Mouse (Mus musculus): Measurements from ENCODE around the gene Focad.
A peak's percentile ranks its signal among the peaks of the same experiment; 100 is the strongest.

Gene Focad

GRCm38 (mm10) chr4:88094062-88094767, at the start of gene Focad:
Gene Focad, plus strand, starts transcription at chr4:88094629.
- peak; percentile 97 to 98 for DNase-seq

DNA sequence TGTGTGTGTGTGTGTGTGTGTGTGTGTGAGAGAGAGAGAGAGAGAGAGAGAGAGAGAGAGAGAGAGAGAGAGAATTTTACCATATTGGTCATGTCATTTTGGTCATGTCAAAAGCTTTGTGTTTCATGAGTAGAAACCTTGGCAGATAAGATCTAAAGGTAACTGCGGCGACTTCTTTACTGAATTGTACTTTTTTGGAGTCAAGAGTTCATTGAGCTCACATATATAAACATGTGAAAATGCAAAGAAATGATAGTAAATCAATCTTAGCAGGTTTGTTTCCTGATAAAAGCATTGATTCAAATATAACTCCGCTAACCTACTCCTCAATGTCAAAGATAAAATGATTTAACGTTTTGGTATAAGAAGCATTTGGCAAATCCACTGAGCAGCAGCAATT, 49.3 kb upstream of the Focad start:
- no peak for DNase-seq

DNA sequence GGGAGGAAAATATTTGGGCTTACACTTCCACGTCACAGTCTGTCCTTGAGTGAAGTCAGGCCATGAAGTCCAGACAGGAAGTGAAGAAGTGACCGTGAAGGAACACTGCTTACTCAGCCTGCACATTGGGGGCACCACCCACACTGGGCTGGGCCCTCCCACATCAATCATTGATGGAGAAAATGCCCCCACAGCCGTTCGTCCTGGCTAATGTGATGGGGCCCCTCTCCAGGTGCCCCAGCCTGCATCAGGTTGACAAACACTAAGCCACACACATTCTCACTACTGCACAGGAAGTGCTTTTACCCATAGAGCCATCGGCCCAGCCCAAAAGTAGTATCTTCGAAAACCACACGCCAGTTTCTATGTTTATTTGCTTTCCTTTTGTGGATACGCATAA, 48.1 kb upstream of the Focad start:
- DNase-seq: no peak

GRCm38 (mm10) chr4:88075388-88075787, 19.0 kb upstream of the Focad start:
- no peak for DNase-seq

- DNase-seq: no peak
Measured at GRCm38 (mm10) chr4:88078983-88079382, 15.4 kb upstream of the Focad start.

GRCm38 (mm10) chr4:88081417-88081816, 13.0 kb upstream of the Focad start:
- no peak for DNase-seq

DNA sequence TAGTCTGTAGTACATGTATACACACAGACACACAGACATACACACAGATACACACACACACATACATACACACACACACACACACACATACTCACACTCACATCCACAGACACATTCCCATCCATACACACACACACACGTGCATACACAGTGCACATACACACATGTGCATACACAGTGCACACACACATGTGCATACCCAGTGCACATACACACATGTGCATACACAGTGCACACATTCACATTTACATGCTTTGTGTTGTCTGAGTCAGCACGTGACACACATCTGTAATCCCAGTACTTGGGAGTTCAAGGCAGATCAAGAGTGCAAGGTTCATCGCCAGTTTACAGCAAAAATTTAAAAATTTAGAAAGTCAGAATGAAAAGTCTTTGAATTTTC, 12.5 kb upstream of the Focad start:
- DNase-seq: no peak

DNA sequence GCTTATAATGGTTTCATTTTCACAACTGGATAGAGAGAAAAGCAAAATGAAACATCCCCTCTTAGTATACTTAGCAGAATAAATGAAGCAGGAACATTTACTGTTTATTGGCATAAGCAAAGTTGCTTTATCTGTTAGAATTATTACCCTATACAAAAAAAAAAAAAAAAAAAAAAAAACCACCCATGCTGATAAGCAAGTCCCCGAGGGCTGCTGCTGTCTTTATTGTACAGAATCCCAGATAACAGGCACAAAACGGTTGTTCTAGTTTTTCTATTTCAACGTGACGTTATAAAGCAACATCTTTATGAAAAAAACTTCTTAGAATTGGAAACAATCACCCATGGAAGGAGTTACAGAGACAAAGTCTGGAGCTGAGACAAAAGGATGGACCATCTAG, 12.0 kb upstream of the Focad start:
- no peak for DNase-seq

DNA sequence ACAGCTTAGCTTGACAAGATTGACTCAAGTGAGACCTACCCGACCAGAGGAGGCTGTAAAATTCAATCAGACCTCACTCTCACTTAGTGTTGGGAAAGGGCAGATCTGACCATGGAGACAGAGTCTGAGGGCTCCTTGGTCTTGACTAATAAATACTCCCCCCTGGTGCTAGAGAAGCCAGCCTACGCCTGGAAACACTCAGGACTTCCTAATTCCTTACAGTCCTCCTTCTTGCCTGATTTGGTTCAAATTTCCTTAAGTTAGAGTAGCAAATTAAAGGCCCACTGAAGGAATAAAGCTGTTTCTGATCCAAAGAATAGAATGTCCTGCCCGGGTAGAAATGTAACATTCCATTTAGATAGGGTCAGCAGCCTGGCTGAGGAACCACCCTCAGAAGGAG, 10.6 kb upstream of the Focad start:
- DNase-seq: no peak

DNA sequence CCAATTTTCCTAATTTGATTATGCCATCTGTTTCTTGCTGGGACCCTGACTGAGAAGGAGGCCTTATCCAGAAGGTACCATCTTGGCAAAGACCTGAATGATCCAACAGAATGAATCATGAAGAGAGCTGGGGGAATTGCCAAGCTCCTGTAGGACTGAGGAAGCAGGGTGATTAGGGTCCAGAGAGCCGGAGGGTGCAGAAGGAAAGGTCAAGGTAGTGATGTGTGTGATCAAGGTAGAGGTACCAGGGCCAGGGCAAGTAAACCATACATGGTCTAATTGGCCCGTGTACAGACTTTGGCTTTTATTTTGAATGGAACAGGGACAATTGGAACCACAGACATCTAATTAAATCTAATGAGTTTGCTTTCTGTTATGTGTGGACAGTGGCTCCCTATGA, 4.1 kb upstream of the Focad start:
- no peak for DNase-seq

DNA sequence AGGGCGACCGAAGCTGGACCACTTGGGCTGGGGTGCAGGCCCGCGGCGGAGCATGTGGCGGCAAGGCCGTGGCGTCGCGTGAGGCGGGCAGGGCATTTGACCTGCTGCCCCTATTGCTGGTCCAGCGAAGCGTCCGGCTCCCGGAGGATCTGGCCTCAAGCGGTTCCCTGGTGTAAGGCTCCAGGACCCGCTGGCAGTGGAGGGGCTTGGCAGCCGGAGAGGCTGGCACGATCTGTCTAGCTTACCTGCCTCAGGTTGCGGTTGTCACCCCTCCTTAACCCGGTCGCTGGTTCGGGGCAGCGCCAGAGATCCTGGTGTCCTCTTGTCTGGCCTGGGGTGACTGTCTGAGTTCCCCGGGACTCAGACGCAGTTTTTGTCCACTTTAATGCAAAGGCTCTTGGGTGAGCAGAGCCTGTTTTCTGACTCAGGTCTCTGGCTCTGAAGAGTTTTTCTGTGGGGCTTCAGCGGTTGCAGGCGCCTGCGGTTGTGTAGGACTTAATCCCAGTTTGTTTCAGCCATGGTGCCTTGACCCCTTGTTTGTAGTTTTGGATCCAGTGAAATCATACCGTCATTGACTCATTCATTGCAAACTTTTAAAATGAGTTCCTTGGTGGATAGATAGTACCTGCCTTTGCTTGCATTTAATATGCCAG, 465 bp downstream of the Focad start:
- DNase-seq: no peak

- no peak for DNase-seq
Measured at GRCm38 (mm10) chr4:88095693-88096092, 1.3 kb downstream of the Focad start.

- no peak for DNase-seq
Measured at GRCm38 (mm10) chr4:88108585-88108984, 14.2 kb downstream of the Focad start.

DNA sequence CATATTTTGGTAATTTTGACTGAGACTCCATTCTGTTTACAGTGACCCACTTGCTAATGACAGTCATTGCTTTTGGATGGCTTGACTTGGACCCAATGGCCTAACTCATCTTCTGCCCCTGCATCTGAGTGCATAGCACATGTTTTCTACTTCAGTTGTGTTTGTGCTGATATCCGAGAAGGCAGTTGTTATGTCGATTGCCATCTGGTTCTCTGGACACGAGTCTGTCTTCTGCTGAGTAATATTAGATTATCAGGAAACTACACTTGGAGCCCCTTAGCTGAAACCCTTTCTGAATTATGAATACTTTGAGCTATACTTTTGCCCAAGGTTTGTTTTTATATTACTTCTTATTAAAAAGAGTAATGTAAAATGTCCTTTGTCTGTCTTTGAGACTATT, 22.9 kb downstream of the Focad start:
- no peak for DNase-seq

DNA sequence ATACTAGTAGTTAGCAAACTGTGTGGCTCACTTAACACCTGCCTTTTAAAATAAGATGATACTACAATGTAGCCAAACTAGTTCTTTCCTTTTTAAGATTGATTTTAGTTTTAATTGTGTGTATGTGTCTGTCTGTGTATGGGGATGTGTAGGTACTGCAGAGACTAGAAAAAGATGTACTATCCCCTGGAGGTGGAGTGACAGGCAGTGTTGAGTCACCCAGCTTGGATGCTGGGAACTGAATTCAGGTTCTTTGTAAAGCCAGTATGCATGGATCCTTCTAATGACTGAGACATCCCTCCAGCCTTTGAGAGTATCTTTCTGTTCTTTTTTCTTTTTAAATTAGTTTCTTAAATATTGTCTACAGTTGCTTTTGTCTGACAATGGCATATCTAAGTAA, 23.5 kb downstream of the Focad start:
- DNase-seq: no peak

DNA sequence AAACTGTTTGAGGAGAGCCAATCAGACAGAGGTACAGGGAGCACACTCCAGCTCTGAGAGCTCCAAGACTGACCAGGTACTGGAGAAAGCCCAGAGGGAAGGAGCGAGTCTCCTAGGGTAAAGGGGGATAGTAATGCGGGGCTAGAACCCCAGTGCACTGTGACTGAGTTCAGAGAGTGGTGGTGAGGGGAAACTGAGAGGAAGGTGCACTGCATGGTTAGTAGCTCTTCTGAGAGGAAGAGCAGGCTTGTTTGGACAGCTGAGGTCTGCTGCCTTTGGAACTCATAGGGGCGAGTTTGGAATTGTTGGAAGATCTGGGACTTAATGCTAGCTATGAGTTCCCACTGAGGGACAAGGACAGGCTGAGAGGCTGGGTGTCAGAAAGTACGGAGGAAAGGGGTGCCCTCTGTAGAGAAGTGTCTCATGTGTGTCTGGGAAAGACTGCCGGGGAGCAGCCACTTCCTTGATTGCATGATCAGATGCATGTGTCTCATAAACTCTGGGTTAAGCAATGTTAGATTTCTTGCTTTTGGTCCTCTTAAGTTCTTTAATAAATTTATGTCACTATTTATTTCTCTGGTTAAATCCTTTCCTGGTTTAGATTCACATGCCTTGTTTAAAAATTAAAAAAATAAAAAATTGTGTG, 24.4 kb downstream of the Focad start:
- DNase-seq: no peak

DNA sequence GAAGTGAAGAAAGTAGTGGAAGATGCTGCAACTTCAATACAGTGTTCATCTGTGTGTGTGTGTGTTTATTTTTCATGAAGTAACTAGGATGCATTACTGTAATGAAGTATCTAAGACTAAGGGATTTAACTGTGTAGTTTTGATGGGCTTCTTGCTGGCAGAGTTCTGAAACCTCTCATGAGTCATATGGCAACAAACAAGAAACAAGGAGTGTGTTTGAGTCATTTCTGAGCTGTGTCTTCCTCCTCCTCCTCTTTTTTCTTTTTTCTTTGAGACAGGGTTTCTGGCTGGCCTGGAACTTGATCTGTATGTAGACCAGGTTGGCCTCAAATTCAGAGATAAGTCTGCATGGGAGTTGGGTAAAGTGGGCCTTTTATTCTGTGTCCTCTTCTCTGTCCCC, 25.7 kb downstream of the Focad start:
- no peak for DNase-seq

DNA sequence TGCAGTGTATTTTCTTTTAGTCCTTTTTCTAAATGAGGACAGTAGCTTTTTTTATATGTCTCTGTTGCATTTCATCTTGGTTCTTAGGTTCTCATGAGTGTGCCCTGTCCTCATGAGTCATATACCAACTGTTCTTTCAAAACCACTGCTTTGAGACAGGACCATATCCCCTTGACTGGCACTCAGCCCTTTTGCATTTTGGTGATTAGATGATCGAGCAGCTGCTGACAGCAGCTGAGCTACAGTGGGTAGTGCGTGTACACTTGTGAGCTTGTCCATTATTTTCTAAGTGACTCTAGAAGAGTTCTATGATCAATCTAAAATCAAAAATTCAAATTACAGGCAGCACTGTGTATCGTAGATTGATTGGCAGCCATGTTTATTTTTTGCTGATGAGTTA, 28.0 kb downstream of the Focad start:
- DNase-seq: no peak

GRCm38 (mm10) chr4:88135936-88136335, 41.5 kb downstream of the Focad start:
- DNase-seq: peak in 1 of 2 experiments; percentile 7

DNA sequence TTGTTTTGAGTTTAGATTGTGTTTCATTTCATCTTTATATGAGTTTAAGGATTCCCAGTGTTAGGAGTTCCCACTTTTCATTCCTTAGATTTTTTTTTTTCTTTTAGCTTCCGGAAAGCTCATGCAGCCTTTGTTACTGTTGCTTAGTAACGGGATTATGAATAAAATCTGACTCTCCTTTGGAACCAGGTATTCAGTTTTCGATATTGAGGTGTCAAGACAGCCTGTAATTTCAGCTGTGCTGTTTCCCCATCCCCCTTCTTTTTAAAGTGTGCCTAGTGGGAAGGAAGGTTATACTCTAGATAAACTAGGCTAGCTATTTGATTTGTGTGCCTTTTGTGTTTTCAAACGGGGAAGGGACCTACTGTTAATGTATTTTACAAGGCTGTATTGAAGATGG, 42.1 kb downstream of the Focad start:
- DNase-seq: no peak

GRCm38 (mm10) chr4:88138366-88138917, 44.0 kb downstream of the Focad start:
- DNase-seq: no peak

- no peak for DNase-seq
Measured at GRCm38 (mm10) chr4:88149462-88149861, 55.0 kb downstream of the Focad start.

- DNase-seq: peak in 1 of 2 experiments; percentile 9
Measured at GRCm38 (mm10) chr4:88155490-88156160, 61.2 kb downstream of the Focad start.

Data from lung, adult 18-20 months (tissue).